In genomic region chr17:83387161-83387560, GRCm38 (mm10) we compare ENCODE assay signal across 12 mouse cellular contexts. TPM values are rescaled to one million over a fixed set of nuclear protein-coding genes. Genes with fewer than 3 reads are reported as not detected.
DNase-seq lines count a peak whose midpoint lies in the region; ATAC-seq and TF ChIP-seq lines count a peak whose summit lies in the region.
"Had no signal": no experiment of that assay in that cellular context is flagged by ENCODE, and none has a peak within 500 bp of the region (broad histone marks: within the 10 kb centered on the region; RNA-seq: fewer than 3 reads in every experiment).

No protein-coding gene starts in this region.

- TF ChIP-seq CTCF in intestine, postnatal 0 days (IDR thresholded peaks at IDR 0.05; ENCODE audit: low read depth): peak; percentile 49
- peak; percentile 32 for TF ChIP-seq CTCF in Patski (IDR thresholded peaks at IDR 0.05)

- DNase-seq in A20 (ENCODE audit: low read depth, low spot score): peak; percentile 61
- DNase-seq in Patski (ENCODE audit: low read depth, low spot score): no peak
- DNase-seq in left cerebral cortex, adult 18-20 months (ENCODE audit: low spot score in 2 of 2): no peak
- no peak for DNase-seq in layer of hippocampus, postnatal 25 days (ENCODE audit: extremely low spot score in 1 of 2, low spot score in 1 of 2)
- no peak for DNase-seq in cerebellum, adult 11-12 months
- DNase-seq: adrenal gland, postnatal 10 days; cerebellum, adult 8-10 months had no signal

- WGBS in intestine, postnatal 0 days: 77% methylated on average over 3 of the region's 3 CpGs
- WGBS in intestine, embryonic 15.5 days: 79% methylated on average over 3 of the region's 3 CpGs

- no peak overlapping the region for H3K4me2 ChIP-seq in intestine, postnatal 0 days (replicated peaks; ENCODE audit: low read depth)
- no peak overlapping the region for H3K4me2 ChIP-seq in intestine, embryonic 15.5 days (replicated peaks)
- H3K4me2 ChIP-seq: heart, embryonic 15.5 days had no signal

- no peak overlapping the region for H3K9ac ChIP-seq in intestine, postnatal 0 days (ENCODE audit: low read depth, low read length)
- H3K9ac ChIP-seq in intestine, embryonic 15.5 days: no peak overlapping the region
- H3K9ac ChIP-seq: heart, embryonic 15.5 days had no signal

- no peaks in the 10 kb centered on the region for H3K36me3 ChIP-seq in intestine, postnatal 0 days (ENCODE audit: control insufficient read depth, insufficient read depth)
- H3K36me3 ChIP-seq in intestine, embryonic 15.5 days: no peaks in the 10 kb centered on the region
- H3K36me3 ChIP-seq: heart, embryonic 15.5 days; midbrain, embryonic 10.5 days had no signal

- H3K9me3 ChIP-seq in intestine, postnatal 0 days (ENCODE audit: control insufficient read depth): no peaks in the 10 kb centered on the region
- H3K9me3 ChIP-seq in intestine, embryonic 15.5 days: no peaks in the 10 kb centered on the region
- H3K9me3 ChIP-seq: heart, embryonic 15.5 days; midbrain, embryonic 10.5 days had no signal

- H3K27me3 ChIP-seq in intestine, postnatal 0 days (replicated peaks; ENCODE audit: control insufficient read depth, insufficient read depth, low read length): no peaks in the 10 kb centered on the region
- no peaks in the 10 kb centered on the region for H3K27me3 ChIP-seq in intestine, embryonic 15.5 days (replicated peaks)
- H3K27me3 ChIP-seq in Patski: no peaks in the 10 kb centered on the region
- H3K27me3 ChIP-seq: heart, embryonic 15.5 days had no signal

- H3K27ac ChIP-seq in intestine, postnatal 0 days (ENCODE audit: low read depth, low read length): no peak overlapping the region
- no peak overlapping the region for H3K27ac ChIP-seq in intestine, embryonic 15.5 days
- H3K27ac ChIP-seq: heart, embryonic 15.5 days; midbrain, embryonic 10.5 days had no signal

- no peaks in the 10 kb centered on the region for H3K4me1 ChIP-seq in intestine, postnatal 0 days (replicated peaks; ENCODE audit: control insufficient read depth, insufficient read depth, low read length)
- peaks cover 5% of the 10 kb centered on the region for H3K4me1 ChIP-seq in intestine, embryonic 15.5 days (replicated peaks)
- H3K4me1 ChIP-seq: midbrain, embryonic 10.5 days had no signal

- CTCF ChIA-PET in Patski (lab: Charles Lee): no interaction called here

- POLR2A ChIA-PET in Patski (lab: Charles Lee): no interaction called here

- in situ Hi-C loops in Patski (cut with MboI; ENCODE audit: low pct_unique_long_range_greater_than_20kb): no loop called here

- ATAC-seq in intestine, postnatal 0 days: no peak
- ATAC-seq in intestine, embryonic 15.5 days: no peak
- no peak for ATAC-seq in Patski
- peak; percentile 39; the same call in 1 of the 2 replicates for ATAC-seq in megakaryocyte progenitor cell, adult 5-6 weeks (replicated peaks; ENCODE audit: poor library complexity)

- H3K4me3 ChIP-seq in intestine, postnatal 0 days (ENCODE audit: low read depth, low read length): no peak overlapping the region
- no peak overlapping the region for H3K4me3 ChIP-seq in intestine, embryonic 15.5 days (replicated peaks)
- H3K4me3 ChIP-seq: heart, embryonic 15.5 days; midbrain, embryonic 10.5 days had no signal

RNA-seq across cellular contexts. Expression of gene Eml4, which starts 36.4 kb away (rescaled TPM):
- polyA plus RNA-seq in intestine, postnatal 0 days (2015; fragmentation: Nextera tagmentation; extraction: Ambion mirVana): 13.2 and 15.0 TPM in 2 replicates
- 34.5 and 37.0 TPM in 2 replicates for polyA plus RNA-seq in intestine, embryonic 15.5 days (2015; fragmentation: Nextera tagmentation; extraction: Ambion mirVana)
- 24.9 TPM for polyA plus RNA-seq in Patski (2021)
- 38.0 and 41.5 TPM in 2 replicates for total RNA-seq in megakaryocyte progenitor cell, adult 5-6 weeks (2015)
- 79.6 and 86.3 TPM in 2 replicates for total RNA-seq in megakaryocyte progenitor cell, adult 5-6 weeks (2017)
- 10 to 100 TPM; 19.8 to 22.7 TPM for total RNA-seq in left cerebral cortex, adult 18-20 months (2021)
- 10 to 100 TPM; 24.8 to 25.9 TPM for total RNA-seq in layer of hippocampus, postnatal 25 days (2021)
